Mouse (Mus musculus) small intestine, adult 2 months (tissue): ENCODE results near the gene Herc2. TPM values are rescaled to one million over a fixed set of nuclear protein-coding genes. Genes with fewer than 3 reads are reported as not detected.

ENCODE experiments used
- H3K27ac ChIP-seq: fragments of 200-500 bp; 2 replicates; pipeline ENCODE4 v1.5.1; 2012; ENCODE audit warnings: low read depth, low read length, control low read depth, inconsistent platforms; ENCODE audit not compliant: insufficient read depth
- H3K27me3 ChIP-seq: fragments of 200-500 bp; 2 replicates; pipeline ENCODE4 v1.6.1; 2012; ENCODE audit warnings: mild to moderate bottlenecking, moderate library complexity, low read length, inconsistent platforms; ENCODE audit not compliant: control insufficient read depth, insufficient read depth
- H3K36me3 ChIP-seq: fragments of 200-500 bp; 2 replicates; pipeline ENCODE4 v1.6.1; 2012; ENCODE audit warnings: mild to moderate bottlenecking, low read length, control low read depth, inconsistent platforms; ENCODE audit not compliant: control insufficient read depth, insufficient read depth
- H3K4me1 ChIP-seq: fragments of 200-500 bp; 2 replicates; pipeline ENCODE4 v1.6.1; 2012; ENCODE audit warnings: low read length, inconsistent platforms, mixed read lengths; ENCODE audit not compliant: control insufficient read depth, insufficient read depth, insufficient read length
- H3K4me3 ChIP-seq: fragments of 200-500 bp; 2 replicates; pipeline ENCODE4 v1.5.1; 2012; ENCODE audit warnings: low read depth, mild to moderate bottlenecking, control low read depth, inconsistent platforms, low read length, moderate library complexity
- CTCF ChIP-seq: fragments of 200-500 bp; IDR thresholded peaks from 2 replicates; pipeline ENCODE4 v1.5.1; 2012; ENCODE audit warnings: low read depth, mild to moderate bottlenecking, control low read depth, inconsistent platforms, low read length, moderate library complexity, mixed read lengths; ENCODE audit not compliant: insufficient replicate concordance, insufficient read length; ENCODE audit errors: extremely low read depth
- POLR2A ChIP-seq: fragments of 200-500 bp; IDR thresholded peaks from 2 replicates; pipeline ENCODE4 v1.6.1; 2012; ENCODE audit warnings: low read depth, mild to moderate bottlenecking, control low read depth, inconsistent platforms, low read length, moderate library complexity
- WGBS: fragments of 180-500 bp; shearing (Covaris S2); methylation state at CpG from one replicate; pipeline ENCODE4 v1.1.7; 2018; 5-methylcytosine and 5-hydroxymethylcytosine counted together
- polyA plus RNA-seq: library from polyadenylated mRNA; depleted of rRNA; stranded (reverse); fragments of >200 nt; gene quantifications from 2 replicates; pipeline ENCODE4 v1.2.3, GENCODE M21; 2012; rRNA removed

Gene Herc2
- polyA plus RNA-seq, 1 experiment = 14.3 TPM

- H3K36me3 ChIP-seq = peaks cover 6% of the 10 kb centered on the region
- no peaks in the 10 kb centered on the region for H3K27me3 ChIP-seq
- H3K4me3 ChIP-seq = no peak overlapping the region
- no peak overlapping the region for H3K27ac ChIP-seq
- H3K4me1 ChIP-seq = no peaks in the 10 kb centered on the region
- WGBS = 63% methylated on average over 5 of the region's 5 CpGs
- TF ChIP-seq POLR2A (no peak), CTCF (no peak)
Measured at GRCm38 (mm10) chr7:56235794-56236423, 185.9 kb downstream of the Herc2 start.

GRCm38 (mm10) chr7:56236617-56237016 is 186.6 kb downstream of the Herc2 start:
- Histone ChIP-seq H3K4me3 (no peak overlapping the region), H3K36me3 (peaks cover 3% of the 10 kb centered on the region; the same call in 1 of the 2 replicates), H3K27ac (no peak overlapping the region), H3K27me3 (no peaks in the 10 kb centered on the region), H3K4me1 (no peaks in the 10 kb centered on the region)
- TF ChIP-seq POLR2A (no peak), CTCF (no peak)
- WGBS = 74% methylated on average over 3 of the region's 3 CpGs

- WGBS = 46% methylated on average over 3 of the region's 3 CpGs
- TF ChIP-seq POLR2A = no peak
- no peak for TF ChIP-seq CTCF
- no peaks in the 10 kb centered on the region for H3K4me1 ChIP-seq
- no peaks in the 10 kb centered on the region for H3K27me3 ChIP-seq
- H3K36me3 ChIP-seq = no peaks in the 10 kb centered on the region
- no peak within 1 kb of the TSS for H3K4me3 ChIP-seq
- H3K27ac ChIP-seq = no peak within 1 kb of the TSS
Measured at GRCm38 (mm10) chr7:56239543-56239942, 189.5 kb downstream of the Herc2 start, which contains the start of gene Oca2. Gene Oca2 (plus strand): TSS chr7:56239760.

GRCm38 (mm10) chr7:56254568-56254967 is 204.6 kb downstream of the Herc2 start:
- H3K36me3 ChIP-seq = no peaks in the 10 kb centered on the region
- no peaks in the 10 kb centered on the region for H3K27me3 ChIP-seq
- TF ChIP-seq POLR2A (no peak), CTCF (no peak)
- H3K4me3 ChIP-seq = no peak overlapping the region
- no peak overlapping the region for H3K27ac ChIP-seq
- 83% methylated on average over 10 of the region's 10 CpGs for WGBS
- no peaks in the 10 kb centered on the region for H3K4me1 ChIP-seq

- H3K36me3 ChIP-seq = no peaks in the 10 kb centered on the region
- no peak overlapping the region for H3K27ac ChIP-seq
- H3K4me3 ChIP-seq = no peak overlapping the region
- H3K4me1 ChIP-seq = no peaks in the 10 kb centered on the region
- TF ChIP-seq POLR2A (no peak), CTCF (no peak)
- no peaks in the 10 kb centered on the region for H3K27me3 ChIP-seq
- WGBS = 80% methylated on average over 3 of the region's 3 CpGs
Measured at GRCm38 (mm10) chr7:56257875-56258441, 208.0 kb downstream of the Herc2 start.

- TF ChIP-seq POLR2A = no peak
- no peak for TF ChIP-seq CTCF
- H3K27me3 ChIP-seq = no peaks in the 10 kb centered on the region
- no peaks in the 10 kb centered on the region for H3K36me3 ChIP-seq
- H3K4me1 ChIP-seq = no peaks in the 10 kb centered on the region
- H3K27ac ChIP-seq = no peak overlapping the region
- no peak overlapping the region for H3K4me3 ChIP-seq
- 72% methylated on average over 2 of the region's 2 CpGs for WGBS
Measured at GRCm38 (mm10) chr7:56277506-56277905, 227.5 kb downstream of the Herc2 start.

Other genes with a start within 250 kb of the Herc2 start
- gene Cyfip1, start 208.5 kb upstream of the Herc2 start, polyA plus RNA-seq = 16.1 and 37.9 TPM in 2 replicates
- 28.3 and 44.3 TPM in 2 replicates for gene Nipa2, start 87.7 kb upstream of the Herc2 start, polyA plus RNA-seq
- 1.1 and 1.3 TPM in 2 replicates for gene Nipa1, start 30.2 kb upstream of the Herc2 start, polyA plus RNA-seq
- gene Oca2, start 189.6 kb downstream of the Herc2 start, polyA plus RNA-seq = 0.05 TPM in 1 of 2 replicates, not detected in the other